8 mouse cellular contexts compared by ENCODE assay signal in the genomic region with DNA sequence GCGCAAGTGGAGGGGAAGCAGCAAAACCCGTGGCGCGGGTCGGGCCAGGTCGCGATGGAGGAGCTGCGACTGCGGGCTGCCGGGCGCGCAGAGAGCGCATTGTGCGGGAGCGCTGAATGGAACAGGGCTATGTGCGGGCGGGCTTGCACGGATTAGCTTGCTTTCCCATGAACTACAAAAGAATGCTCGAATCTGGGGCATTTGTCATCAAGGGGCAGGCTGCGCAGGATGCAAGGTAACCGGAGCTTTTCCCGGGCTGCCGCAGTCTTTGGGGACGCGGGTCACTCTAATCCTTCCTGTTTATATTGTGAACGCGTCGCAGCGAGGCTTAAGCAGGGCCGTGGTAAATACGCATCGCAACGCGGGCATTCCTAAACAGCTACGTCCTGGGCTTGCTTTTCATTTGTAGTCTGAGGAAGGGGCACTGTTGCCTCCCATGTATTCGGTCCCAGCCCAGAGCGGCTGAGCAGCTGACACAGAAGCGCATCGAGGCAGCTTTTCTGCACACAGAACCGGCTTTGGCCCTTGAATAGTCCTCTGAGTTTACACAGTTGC.
DNase-seq lines count a peak whose midpoint lies in the region; ATAC-seq and TF ChIP-seq lines count a peak whose summit lies in the region.

No protein-coding gene starts in this region.

- H3K27ac ChIP-seq in cortical plate, adult 2 months (ENCODE audit: insufficient read depth, low read length), result no peak overlapping the region
- H3K27ac ChIP-seq in hindbrain, embryonic 10.5 days, result peak overlapping the region; percentile 90
- H3K27ac ChIP-seq in liver, embryonic 14.5 days, result no peak overlapping the region
- no peak overlapping the region for H3K27ac ChIP-seq in neural tube, embryonic 14.5 days (ENCODE audit: low read depth, low read length)

- no peak for TF ChIP-seq POLR2A in cortical plate, adult 2 months (IDR thresholded peaks at IDR 0.05; ENCODE audit: extremely low read depth, insufficient read depth, low read length)

- H3K27me3 ChIP-seq in hindbrain, embryonic 10.5 days (ENCODE audit: insufficient read depth, poor library complexity, severe bottlenecking), result no peaks in the 10 kb centered on the region
- peaks cover 4% of the 10 kb centered on the region; the same call in 1 of the 2 replicates for H3K27me3 ChIP-seq in liver, embryonic 14.5 days (ENCODE audit: control insufficient read depth, insufficient read depth, low read length)
- H3K27me3 ChIP-seq in neural tube, embryonic 14.5 days (ENCODE audit: control insufficient read depth, insufficient read depth, low read length), result no peaks in the 10 kb centered on the region

- peak overlapping the region; percentile 49 for H3K4me3 ChIP-seq in cortical plate, adult 2 months (ENCODE audit: insufficient read depth, low read length)
- peak overlapping the region; percentile 58 for H3K4me3 ChIP-seq in hindbrain, embryonic 10.5 days
- H3K4me3 ChIP-seq in liver, embryonic 14.5 days (ENCODE audit: insufficient read depth in 1 of 2, low read depth in 2 of 2, low read length in 2 of 2), result peak overlapping the region; percentile 28 to 51
- H3K4me3 ChIP-seq in neural tube, embryonic 14.5 days (ENCODE audit: low read depth, low read length), result peak overlapping the region; percentile 32

- peaks cover 4% of the 10 kb centered on the region for H3K4me1 ChIP-seq in cortical plate, adult 2 months (ENCODE audit: control insufficient read depth, insufficient read depth, low read length)
- H3K4me1 ChIP-seq in hindbrain, embryonic 10.5 days (replicated peaks), result peaks cover 21% of the 10 kb centered on the region
- no peaks in the 10 kb centered on the region for H3K4me1 ChIP-seq in liver, embryonic 14.5 days (replicated peaks; ENCODE audit: control insufficient read depth in 2 of 2, insufficient read depth in 2 of 2, low read length in 1 of 2)
- no peaks in the 10 kb centered on the region for H3K4me1 ChIP-seq in neural tube, embryonic 14.5 days (ENCODE audit: control insufficient read depth, insufficient read depth, low read length)

- no peak for ATAC-seq in liver, embryonic 14.5 days (ENCODE audit: insufficient read depth)
- peak; percentile 91 for ATAC-seq in neural tube, embryonic 14.5 days (ENCODE audit: low read depth)
- ATAC-seq in inflammation-experienced regulatory T-cells, adult 6 months, result no peak

- no peaks in the 10 kb centered on the region for H3K36me3 ChIP-seq in hindbrain, embryonic 10.5 days
- no peaks in the 10 kb centered on the region for H3K36me3 ChIP-seq in liver, embryonic 14.5 days (replicated peaks; ENCODE audit: control insufficient read depth, insufficient read depth, low read depth)
- H3K36me3 ChIP-seq in neural tube, embryonic 14.5 days (ENCODE audit: control insufficient read depth, insufficient read depth, low read length), result no peaks in the 10 kb centered on the region

- peaks cover 7% of the 10 kb centered on the region; the same call in 1 of the 2 replicates for H3K9me3 ChIP-seq in hindbrain, embryonic 10.5 days
- H3K9me3 ChIP-seq in liver, embryonic 14.5 days (ENCODE audit: control insufficient read depth, low read length), result no peaks in the 10 kb centered on the region
- no peaks in the 10 kb centered on the region; the same call in 1 of the 2 replicates for H3K9me3 ChIP-seq in neural tube, embryonic 14.5 days (ENCODE audit: control insufficient read depth, low read length)

- TF ChIP-seq EP300 in liver, embryonic 14.5 days (IDR thresholded peaks at IDR 0.05; ENCODE audit: low read depth), result no peak

- under 1% methylated on average over 40 of the region's 40 CpGs for WGBS in hindbrain, embryonic 10.5 days
- 3% methylated on average over 40 of the region's 40 CpGs for WGBS in liver, embryonic 14.5 days (ENCODE audit: insufficient replicate concordance)
- under 1% methylated on average over 40 of the region's 40 CpGs for WGBS in neural tube, embryonic 14.5 days

- H3K4me2 ChIP-seq in liver, embryonic 14.5 days (ENCODE audit: low read depth), result peak overlapping the region; percentile 58
- peak overlapping the region; percentile 55 for H3K4me2 ChIP-seq in neural tube, embryonic 14.5 days (ENCODE audit: low read depth, low read length)

- no peak overlapping the region for H3K9ac ChIP-seq in liver, embryonic 14.5 days (replicated peaks)
- peak overlapping the region; percentile 13; the same call in 1 of the 2 replicates for H3K9ac ChIP-seq in neural tube, embryonic 14.5 days (replicated peaks; ENCODE audit: low read depth, low read length)

- TF ChIP-seq CTCF in cortical plate, adult 2 months (IDR thresholded peaks at IDR 0.05; ENCODE audit: extremely low read depth, insufficient read depth, low read length), result no peak
- no peak for TF ChIP-seq CTCF in liver, embryonic 14.5 days (IDR thresholded peaks at IDR 0.05; ENCODE audit: low read depth)

- DNase-seq in adrenal gland, adult 18-20 months (ENCODE audit: low spot score in 2 of 2), result peak; percentile 3 to 25
- no peak for DNase-seq in adrenal gland, adult 8-10 months
- DNase-seq in ES-CJ7 (ENCODE audit: low read depth, low spot score), result peak; percentile 28
- peak; percentile 57 for DNase-seq in hindbrain, embryonic 10.5 days (ENCODE audit: low spot score)
- DNase-seq in liver, embryonic 14.5 days (ENCODE audit: low read depth in 3 of 3, low spot score in 3 of 3), result no peak

Comparison
In these comparisons a context has a peak if more than half of its experiments do, and no peak if none do; other contexts are left out.
1. DNase-seq: peak in adrenal gland, adult 18-20 months (2 of 2), ES-CJ7 (single experiment) and hindbrain, embryonic 10.5 days (single experiment); none in adrenal gland, adult 8-10 months (single experiment) and liver, embryonic 14.5 days (0 of 3).
2. Peak in every context shown above with its lines, with median percentiles within 50 percentile points of each other: H3K4me3 ChIP-seq.